Mouse (Mus musculus) forebrain, embryonic 15.5 days (tissue): Measurements from ENCODE around the gene Crtc3. TPM values are rescaled to one million over a fixed set of nuclear protein-coding genes. Genes with fewer than 3 reads are reported as not detected.
A peak's percentile ranks its signal among the peaks of the same experiment; 100 is the strongest.

Experiments used
- ATAC-seq: fragments of 200-750 bp; cut with Nextera tagmentation; replicated peaks from 2 replicates; pipeline ENCODE4 v1.8.0; 2017; ENCODE audit warnings: mild to moderate bottlenecking, moderate TSS enrichment, moderate library complexity
- H3K27ac ChIP-seq: fragments of 300-500 bp; sonication (generic); replicated peaks from 2 replicates; pipeline ENCODE4 v1.5.1; 2015; ENCODE audit warnings: mild to moderate bottlenecking, inconsistent platforms
- H3K27me3 ChIP-seq: fragments of 300-500 bp; sonication (generic); 2 replicates; pipeline ENCODE4 v1.6.1; 2015; ENCODE audit warnings: inconsistent platforms
- H3K36me3 ChIP-seq: fragments of 300-500 bp; sonication (generic); 2 replicates; pipeline ENCODE4 v1.6.1; 2015; ENCODE audit warnings: mild to moderate bottlenecking, inconsistent platforms
- H3K4me1 ChIP-seq: fragments of 300-500 bp; sonication (generic); 2 replicates; pipeline ENCODE4 v1.6.1; 2015; ENCODE audit warnings: inconsistent platforms
- H3K4me2 ChIP-seq: fragments of 300-500 bp; sonication (generic); replicated peaks from 2 replicates; pipeline ENCODE4 v1.6.1; 2015; ENCODE audit warnings: mild to moderate bottlenecking, inconsistent platforms
- H3K4me3 ChIP-seq: fragments of 300-500 bp; sonication (generic); 2 replicates; pipeline ENCODE4 v1.5.1; 2015; ENCODE audit warnings: mild to moderate bottlenecking, inconsistent platforms
- H3K9ac ChIP-seq: fragments of 300-500 bp; sonication (generic); replicated peaks from 2 replicates; pipeline ENCODE4 v1.6.1; 2015; ENCODE audit warnings: mild to moderate bottlenecking, inconsistent platforms
- H3K9me3 ChIP-seq: fragments of 300-500 bp; sonication (generic); 2 replicates; pipeline ENCODE4 v1.6.1; 2016; ENCODE audit warnings: inconsistent platforms
- WGBS: fragments of 180-500 bp; shearing (Covaris S2); methylation state at CpG from one replicate; pipeline ENCODE4 v1.1.7; 2015; ENCODE audit warnings: mixed read lengths; 5-methylcytosine and 5-hydroxymethylcytosine counted together
- polyA plus RNA-seq: library from polyadenylated mRNA; unstranded; fragments of >200 nt; fragmentation: Nextera tagmentation; extraction: Ambion mirVana; gene quantifications from 2 replicates; pipeline ENCODE4 v1.2.1, GENCODE M21; 2015

The Crtc3 gene
- 17.0 and 20.9 TPM in 2 replicates for polyA plus RNA-seq

- no peaks in the 10 kb centered on the region for H3K9me3 ChIP-seq
- ATAC-seq: peak; percentile 80
- H3K9ac ChIP-seq: peak within 1 kb of the TSS; percentile 96
- peak within 1 kb of the TSS; percentile 61 for H3K4me2 ChIP-seq
- H3K27ac ChIP-seq: peak within 1 kb of the TSS; percentile 96
- no peaks in the 10 kb centered on the region for H3K36me3 ChIP-seq
- WGBS: under 1% methylated on average over 82 of the region's 83 CpGs
- peak within 1 kb of the TSS; percentile 61 for H3K4me3 ChIP-seq
- H3K4me1 ChIP-seq: peaks cover 43% of the 10 kb centered on the region
- no peaks in the 10 kb centered on the region for H3K27me3 ChIP-seq
Observed at GRCm38 (mm10) chr7:80688556-80689220, at the start of gene Crtc3. TSS of gene Crtc3 (minus strand) at chr7:80688877.

GRCm38 (mm10) chr7:80736199-80736598, 47.5 kb upstream of the Crtc3 start:
- Histone ChIP-seq H3K9ac (no peak overlapping the region), H3K4me3 (no peak overlapping the region), H3K36me3 (peaks cover 57% of the 10 kb centered on the region), H3K9me3 (no peaks in the 10 kb centered on the region), H3K27ac (no peak overlapping the region), H3K4me1 (no peaks in the 10 kb centered on the region), H3K27me3 (no peaks in the 10 kb centered on the region), H3K4me2 (no peak overlapping the region)
- WGBS: 89% methylated on average over 10 of the region's 10 CpGs
- no peak for ATAC-seq

GRCm38 (mm10) chr7:80732986-80733385, 44.3 kb upstream of the Crtc3 start:
- H3K4me2 ChIP-seq: no peak overlapping the region
- H3K27me3 ChIP-seq: no peaks in the 10 kb centered on the region
- ATAC-seq: no peak
- no peak overlapping the region for H3K4me3 ChIP-seq
- H3K4me1 ChIP-seq: no peaks in the 10 kb centered on the region
- no peaks in the 10 kb centered on the region for H3K9me3 ChIP-seq
- WGBS: 83% methylated on average over 11 of the region's 11 CpGs
- no peak overlapping the region for H3K9ac ChIP-seq
- H3K27ac ChIP-seq: no peak overlapping the region
- peaks cover 60% of the 10 kb centered on the region for H3K36me3 ChIP-seq

- H3K4me2 ChIP-seq: no peak overlapping the region
- no peaks in the 10 kb centered on the region for H3K27me3 ChIP-seq
- peak; percentile 55 for ATAC-seq
- no peaks in the 10 kb centered on the region for H3K9me3 ChIP-seq
- no peak overlapping the region for H3K9ac ChIP-seq
- H3K27ac ChIP-seq: no peak overlapping the region
- H3K36me3 ChIP-seq: peaks cover 64% of the 10 kb centered on the region
- H3K4me1 ChIP-seq: no peaks in the 10 kb centered on the region
- no peak overlapping the region for H3K4me3 ChIP-seq
- 29% methylated on average over 8 of the region's 8 CpGs for WGBS
Observed at GRCm38 (mm10) chr7:80729662-80730061, 41.0 kb upstream of the Crtc3 start.

- peaks cover 50% of the 10 kb centered on the region for H3K36me3 ChIP-seq
- no peaks in the 10 kb centered on the region for H3K27me3 ChIP-seq
- no peaks in the 10 kb centered on the region for H3K4me1 ChIP-seq
- WGBS: 71% methylated on average over 9 of the region's 9 CpGs
- no peak overlapping the region for H3K4me2 ChIP-seq
- H3K27ac ChIP-seq: no peak overlapping the region
- H3K9ac ChIP-seq: no peak overlapping the region
- H3K9me3 ChIP-seq: no peaks in the 10 kb centered on the region
- no peak for ATAC-seq
- no peak overlapping the region for H3K4me3 ChIP-seq
Observed at GRCm38 (mm10) chr7:80721041-80721440, 32.4 kb upstream of the Crtc3 start.

- peaks cover 49% of the 10 kb centered on the region for H3K36me3 ChIP-seq
Observed at GRCm38 (mm10) chr7:80719582-80719981, 30.9 kb upstream of the Crtc3 start.

GRCm38 (mm10) chr7:80719038-80719437, 30.4 kb upstream of the Crtc3 start:
- peaks cover 45% of the 10 kb centered on the region for H3K36me3 ChIP-seq
- no peak for ATAC-seq
- H3K4me3 ChIP-seq: no peak overlapping the region
- no peaks in the 10 kb centered on the region for H3K9me3 ChIP-seq
- H3K27me3 ChIP-seq: no peaks in the 10 kb centered on the region
- no peaks in the 10 kb centered on the region for H3K4me1 ChIP-seq
- no peak overlapping the region for H3K4me2 ChIP-seq
- no peak overlapping the region for H3K9ac ChIP-seq
- 96% methylated on average over 2 of the region's 2 CpGs for WGBS
- H3K27ac ChIP-seq: no peak overlapping the region

More at GRCm38 (mm10) chr7:80719582-80719981, 30.9 kb upstream of the Crtc3 start:
- H3K27me3 ChIP-seq: no peaks in the 10 kb centered on the region
- H3K4me1 ChIP-seq: no peaks in the 10 kb centered on the region
- no peaks in the 10 kb centered on the region for H3K9me3 ChIP-seq
- H3K9ac ChIP-seq: no peak overlapping the region
- ATAC-seq: no peak
- H3K4me3 ChIP-seq: no peak overlapping the region
- WGBS: 97% methylated on average over 7 of the region's 7 CpGs
- no peak overlapping the region for H3K4me2 ChIP-seq
- H3K27ac ChIP-seq: no peak overlapping the region

- Histone ChIP-seq H3K9me3 (no peaks in the 10 kb centered on the region), H3K4me2 (no peak overlapping the region), H3K27me3 (no peaks in the 10 kb centered on the region), H3K27ac (no peak overlapping the region), H3K4me1 (no peaks in the 10 kb centered on the region), H3K9ac (no peak overlapping the region), H3K36me3 (peaks cover 43% of the 10 kb centered on the region), H3K4me3 (no peak overlapping the region)
- 83% methylated on average over 8 of the region's 8 CpGs for WGBS
- no peak for ATAC-seq
Observed at GRCm38 (mm10) chr7:80718471-80718870, 29.8 kb upstream of the Crtc3 start.

- no peak overlapping the region for H3K27ac ChIP-seq
- H3K36me3 ChIP-seq: peaks cover 33% of the 10 kb centered on the region
Observed at GRCm38 (mm10) chr7:80716758-80717157, 28.1 kb upstream of the Crtc3 start.

GRCm38 (mm10) chr7:80715306-80715705, 26.6 kb upstream of the Crtc3 start:
- H3K4me3 ChIP-seq: no peak overlapping the region
- 0 out of 2 replicates have a peak, but pooled peaks have one; percentile 35 for ATAC-seq
- no peaks in the 10 kb centered on the region for H3K4me1 ChIP-seq
- no peak overlapping the region for H3K4me2 ChIP-seq
- H3K36me3 ChIP-seq: peaks cover 33% of the 10 kb centered on the region
- H3K9me3 ChIP-seq: no peaks in the 10 kb centered on the region
- no peaks in the 10 kb centered on the region for H3K27me3 ChIP-seq
- no peak overlapping the region for H3K9ac ChIP-seq
- 90% methylated on average over 7 of the region's 7 CpGs for WGBS
- H3K27ac ChIP-seq: no peak overlapping the region

More at GRCm38 (mm10) chr7:80716758-80717157, 28.1 kb upstream of the Crtc3 start:
- H3K4me1 ChIP-seq: no peaks in the 10 kb centered on the region
- H3K4me2 ChIP-seq: no peak overlapping the region
- H3K9me3 ChIP-seq: no peaks in the 10 kb centered on the region
- H3K9ac ChIP-seq: no peak overlapping the region
- H3K4me3 ChIP-seq: no peak overlapping the region
- whole genome bisulfite sequencing: 87% methylated on average over 9 of the region's 9 CpGs
- H3K27me3 ChIP-seq: no peaks in the 10 kb centered on the region
- ATAC-seq: no peak

GRCm38 (mm10) chr7:80711496-80711895, 22.8 kb upstream of the Crtc3 start:
- Histone ChIP-seq H3K4me1 (no peaks in the 10 kb centered on the region), H3K4me3 (no peak overlapping the region)

GRCm38 (mm10) chr7:80710333-80710732, 21.7 kb upstream of the Crtc3 start:
- no peaks in the 10 kb centered on the region for H3K9me3 ChIP-seq
- 91% methylated on average over 7 of the region's 7 CpGs for WGBS
- H3K27ac ChIP-seq: no peak overlapping the region
- no peaks in the 10 kb centered on the region for H3K27me3 ChIP-seq
- ATAC-seq: no peak
- H3K36me3 ChIP-seq: peaks cover 16% of the 10 kb centered on the region; the same call in 1 of the 2 replicates
- no peak overlapping the region for H3K4me3 ChIP-seq
- H3K4me1 ChIP-seq: no peaks in the 10 kb centered on the region
- H3K4me2 ChIP-seq: no peak overlapping the region
- no peak overlapping the region for H3K9ac ChIP-seq

More at GRCm38 (mm10) chr7:80711496-80711895, 22.8 kb upstream of the Crtc3 start:
- ATAC-seq: no peak
- H3K9me3 ChIP-seq: no peaks in the 10 kb centered on the region
- no peaks in the 10 kb centered on the region for H3K27me3 ChIP-seq
- no peak overlapping the region for H3K4me2 ChIP-seq
- no peak overlapping the region for H3K27ac ChIP-seq
- H3K36me3 ChIP-seq: peaks cover 26% of the 10 kb centered on the region
- 76% methylated on average over 8 of the region's 8 CpGs for WGBS
- H3K9ac ChIP-seq: no peak overlapping the region

GRCm38 (mm10) chr7:80704066-80704465, 15.4 kb upstream of the Crtc3 start:
- Histone ChIP-seq H3K4me2 (no peak overlapping the region), H3K9me3 (no peaks in the 10 kb centered on the region), H3K36me3 (no peaks in the 10 kb centered on the region), H3K27ac (no peak overlapping the region), H3K4me1 (no peaks in the 10 kb centered on the region), H3K9ac (no peak overlapping the region), H3K4me3 (no peak overlapping the region), H3K27me3 (no peaks in the 10 kb centered on the region)
- ATAC-seq: no peak
- 87% methylated on average over 4 of the region's 4 CpGs for WGBS
